Mouse (Mus musculus): ENCODE results near the gene Efcab1.

DNA sequence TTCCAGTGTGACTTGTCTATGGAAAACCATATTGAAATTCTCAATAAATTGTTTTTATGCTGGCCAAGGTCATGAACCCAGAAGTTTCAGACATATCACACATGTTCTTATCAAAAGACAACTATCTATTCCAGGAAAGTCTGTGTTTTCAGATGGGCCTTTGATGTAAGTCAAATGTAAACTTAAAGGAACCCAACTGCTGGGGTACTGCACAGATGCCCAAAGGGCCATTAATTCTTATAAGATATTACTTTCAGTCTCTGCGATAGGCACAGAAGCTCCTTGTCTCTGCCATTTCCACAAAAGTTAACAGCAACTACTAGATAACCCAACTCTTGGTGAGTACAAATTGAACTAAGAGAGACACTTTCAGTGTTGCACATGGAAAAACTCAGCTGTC, 67.3 kb downstream of the Efcab1 start:
- TF ChIP-seq USF1 (IDR thresholded peaks at IDR 0.05; ENCODE audit: low read depth), result no peak
- no peak for TF ChIP-seq CTCF (IDR thresholded peaks at IDR 0.05; ENCODE audit: control insufficient read depth, insufficient read depth, insufficient read length)
- no peak for TF ChIP-seq MYOD1 (IDR thresholded peaks at IDR 0.05; ENCODE audit: control insufficient read depth, insufficient read length, low read depth)
- TF ChIP-seq FOSL1 (IDR thresholded peaks at IDR 0.05; ENCODE audit: insufficient read depth, low read length, poor library complexity, severe bottlenecking), result no peak
- TF ChIP-seq MYOG (IDR thresholded peaks at IDR 0.05; ENCODE audit: control insufficient read depth, extremely low read depth, insufficient read length), result no peak

Measured in C2C12 (cell line).